Mouse (Mus musculus) forelimb bud, embryonic 11.5 days (tissue): ENCODE results near the gene Etl4.
"Not testable (repeated sequence)": the region's sequence is repeated elsewhere in the genome, so short reads cannot be mapped to it uniquely, and the experiment has no call there.

Experiments
- DNase-seq: peaks from one replicate; pipeline ENCODE4 v3.0.0-alpha.2; 2012; ENCODE audit warnings: low read depth, low spot score

Gene Etl4

GRCm38 (mm10) chr2:20294596-20294995, 385.0 kb downstream of the Etl4 start:
- DNase-seq, result no peak

GRCm38 (mm10) chr2:20302517-20302916, 392.9 kb downstream of the Etl4 start:
- no peak for DNase-seq

- no peak for DNase-seq
These were observed 415.4 kb downstream of the Etl4 start for GRCm38 (mm10) chr2:20324954-20325353.

GRCm38 (mm10) chr2:20336176-20336575, 426.6 kb downstream of the Etl4 start:
- no peak for DNase-seq

GRCm38 (mm10) chr2:20339016-20339734, 429.6 kb downstream of the Etl4 start:
- DNase-seq, result no peak

GRCm38 (mm10) chr2:20339919-20340318, 430.3 kb downstream of the Etl4 start:
- no peak for DNase-seq

- no peak for DNase-seq
These were observed 437.3 kb downstream of the Etl4 start for GRCm38 (mm10) chr2:20346873-20347272.

- DNase-seq, result peak; percentile 66
These were observed 439.7 kb downstream of the Etl4 start for GRCm38 (mm10) chr2:20349268-20349667.

- no peak for DNase-seq
These were observed 443.2 kb downstream of the Etl4 start for GRCm38 (mm10) chr2:20352796-20353195.

GRCm38 (mm10) chr2:20377026-20377425, 467.4 kb downstream of the Etl4 start:
- no peak for DNase-seq

- DNase-seq, result not testable (repeated sequence)
These were observed 471.3 kb downstream of the Etl4 start for GRCm38 (mm10) chr2:20380874-20381273.

GRCm38 (mm10) chr2:20394083-20394482, 484.5 kb downstream of the Etl4 start:
- DNase-seq, result no peak

- DNase-seq, result no peak
These were observed 487.4 kb downstream of the Etl4 start for GRCm38 (mm10) chr2:20396978-20397377.

- DNase-seq, result no peak
These were observed 491.0 kb downstream of the Etl4 start for GRCm38 (mm10) chr2:20400556-20400955.

GRCm38 (mm10) chr2:20404395-20404794, 494.8 kb downstream of the Etl4 start:
- DNase-seq, result no peak

GRCm38 (mm10) chr2:20407101-20407500, 497.5 kb downstream of the Etl4 start:
- DNase-seq, result no peak

GRCm38 (mm10) chr2:20414856-20415255, 505.3 kb downstream of the Etl4 start:
- no peak for DNase-seq

- peak; percentile 9 for DNase-seq
These were observed 507.5 kb downstream of the Etl4 start for GRCm38 (mm10) chr2:20416934-20417614.

GRCm38 (mm10) chr2:20417998-20418397, 508.4 kb downstream of the Etl4 start:
- DNase-seq, result no peak

- DNase-seq, result no peak
These were observed 510.4 kb downstream of the Etl4 start for GRCm38 (mm10) chr2:20419975-20420374.

- DNase-seq, result no peak
These were observed 512.7 kb downstream of the Etl4 start for GRCm38 (mm10) chr2:20422275-20422674.

- DNase-seq, result no peak
These were observed 524.1 kb downstream of the Etl4 start for GRCm38 (mm10) chr2:20433656-20434055.

- no peak for DNase-seq
These were observed 526.0 kb downstream of the Etl4 start for GRCm38 (mm10) chr2:20435530-20435929.
